Mouse (Mus musculus) intestine, embryonic 14.5 days (tissue): ENCODE results near the gene Megf6. TPM values are rescaled to one million over a fixed set of nuclear protein-coding genes. Genes with fewer than 3 reads are reported as not detected.

Experiments
- ATAC-seq: fragments of 200-750 bp; cut with Nextera tagmentation; replicated peaks from 2 replicates; pipeline ENCODE4 v1.8.0; 2017; ENCODE audit warnings: low read depth, moderate number of reproducible peaks, moderate TSS enrichment, moderate library complexity; ENCODE audit not compliant: low FRiP score, low TSS enrichment
- DNase-seq: peaks from one replicate; pipeline ENCODE4 v3.0.0-alpha.2; 2018; ENCODE audit warnings: low spot score
- H3K27ac ChIP-seq: fragments of 300-500 bp; sonication (generic); 2 replicates; pipeline ENCODE4 v1.5.1; 2014; ENCODE audit warnings: low read depth, mild to moderate bottlenecking, control low read depth
- H3K27me3 ChIP-seq: fragments of 300-500 bp; sonication (generic); replicated peaks from 2 replicates; pipeline ENCODE4 v1.6.1; 2014; ENCODE audit warnings: low read length, control low read depth; ENCODE audit not compliant: control insufficient read depth, insufficient read depth
- H3K36me3 ChIP-seq: fragments of 300-500 bp; sonication (generic); 2 replicates; pipeline ENCODE4 v1.6.1; 2014; ENCODE audit warnings: low read length, control low read depth; ENCODE audit not compliant: control insufficient read depth, insufficient read depth
- H3K4me1 ChIP-seq: fragments of 300-500 bp; sonication (generic); replicated peaks from 2 replicates; pipeline ENCODE4 v1.6.1; 2014; ENCODE audit warnings: low read length, control low read depth, mixed read lengths; ENCODE audit not compliant: control insufficient read depth, insufficient read depth
- H3K4me2 ChIP-seq: fragments of 300-500 bp; sonication (generic); 2 replicates; pipeline ENCODE4 v1.6.1; 2014; ENCODE audit warnings: low read length
- H3K4me3 ChIP-seq: fragments of 300-500 bp; sonication (generic); 2 replicates; pipeline ENCODE4 v1.5.1; 2014; ENCODE audit warnings: low read depth, low read length, control low read depth, mixed read lengths
- H3K9ac ChIP-seq: fragments of 300-500 bp; sonication (generic); 2 replicates; pipeline ENCODE4 v1.6.1; 2014; ENCODE audit warnings: mild to moderate bottlenecking, low read length
- H3K9me3 ChIP-seq: fragments of 300-500 bp; sonication (generic); 2 replicates; pipeline ENCODE4 v1.6.1; 2016; ENCODE audit warnings: low read length, control low read depth; ENCODE audit not compliant: control insufficient read depth
- WGBS: fragments of 180-500 bp; shearing (Covaris S2); extraction: QIAGEN DNeasy Blood & Tissue Kit; methylation state at CpG from one replicate; pipeline ENCODE4 v1.1.7; 2014; 5-methylcytosine and 5-hydroxymethylcytosine counted together
- polyA plus RNA-seq: library from polyadenylated mRNA; unstranded; fragments of >200 nt; fragmentation: Nextera tagmentation; extraction: Ambion mirVana; gene quantifications from 2 replicates; pipeline ENCODE4 v1.2.1, GENCODE M21; 2014

Megf6 gene
- polyA plus RNA-seq, result 16.1 and 17.1 TPM in 2 replicates

- H3K27ac ChIP-seq, result no peak within 1 kb of the TSS
- H3K4me1 ChIP-seq, result peaks cover 6% of the 10 kb centered on the region; the same call in 1 of the 2 replicates
- 0% methylated on average over 51 of the region's 61 CpGs for WGBS
- H3K4me3 ChIP-seq, result peak within 1 kb of the TSS; percentile 53
- H3K9ac ChIP-seq, result peak within 1 kb of the TSS; percentile 5
- peak within 1 kb of the TSS; percentile 97 for H3K4me2 ChIP-seq
- peak; percentile 80 for DNase-seq
- 0 out of 2 replicates have a peak, but pooled peaks cover 2% of the 10 kb centered on the region for H3K9me3 ChIP-seq
- no peaks in the 10 kb centered on the region for H3K36me3 ChIP-seq
- ATAC-seq, result peak; percentile 79
- peaks cover 52% of the 10 kb centered on the region for H3K27me3 ChIP-seq
Measured at GRCm38 (mm10) chr4:154170506-154171150, at the start of gene Megf6. Megf6 (plus strand) TSS chr4:154170730.

- WGBS, result 77% methylated on average over 11 of the region's 11 CpGs
- DNase-seq (no peak), ATAC-seq (no peak)
- Histone ChIP-seq H3K36me3 (no peaks in the 10 kb centered on the region), H3K4me1 (no peaks in the 10 kb centered on the region), H3K9me3 (no peaks in the 10 kb centered on the region), H3K27ac (no peak overlapping the region), H3K4me3 (no peak overlapping the region), H3K4me2 (no peak overlapping the region), H3K9ac (no peak overlapping the region), H3K27me3 (no peaks in the 10 kb centered on the region)
Measured at GRCm38 (mm10) chr4:154121800-154122199, 48.7 kb upstream of the Megf6 start.

GRCm38 (mm10) chr4:154122374-154122773 lies 48.2 kb upstream of the Megf6 start:
- ATAC-seq (no peak), DNase-seq (no peak)
- no peak overlapping the region for H3K9ac ChIP-seq
- 76% methylated on average over 7 of the region's 7 CpGs for WGBS
- H3K4me3 ChIP-seq, result no peak overlapping the region
- no peaks in the 10 kb centered on the region for H3K4me1 ChIP-seq
- no peaks in the 10 kb centered on the region for H3K36me3 ChIP-seq
- no peaks in the 10 kb centered on the region for H3K9me3 ChIP-seq
- H3K27me3 ChIP-seq, result no peaks in the 10 kb centered on the region
- no peak overlapping the region for H3K4me2 ChIP-seq
- no peak overlapping the region for H3K27ac ChIP-seq

DNA sequence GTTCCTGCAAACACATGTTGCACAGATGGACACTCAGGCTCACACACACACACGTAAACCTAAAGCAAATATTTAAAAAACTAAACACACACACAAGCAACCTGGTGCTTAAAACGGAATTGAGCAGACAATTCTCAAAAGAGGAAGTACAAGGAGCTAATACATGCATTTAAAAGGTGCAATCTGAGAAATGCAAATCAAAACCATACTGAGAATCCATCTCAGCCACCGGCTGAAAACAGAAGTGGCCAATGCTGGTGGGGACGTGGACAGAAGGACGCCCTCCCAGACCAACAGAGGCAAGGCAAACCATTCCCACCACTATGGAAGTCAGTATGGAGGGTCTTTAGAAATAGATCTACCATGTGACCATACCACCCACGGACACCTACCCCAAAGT lies 47.0 kb upstream of the Megf6 start:
- no peaks in the 10 kb centered on the region for H3K9me3 ChIP-seq
- no peak overlapping the region for H3K4me2 ChIP-seq
- H3K27me3 ChIP-seq, result no peaks in the 10 kb centered on the region
- no peak overlapping the region for H3K4me3 ChIP-seq
- no peak for ATAC-seq
- no peaks in the 10 kb centered on the region for H3K4me1 ChIP-seq
- WGBS, result 66% methylated on average over 6 of the region's 6 CpGs
- H3K36me3 ChIP-seq, result no peaks in the 10 kb centered on the region
- H3K27ac ChIP-seq, result no peak overlapping the region
- DNase-seq, result no peak
- H3K9ac ChIP-seq, result no peak overlapping the region

DNA sequence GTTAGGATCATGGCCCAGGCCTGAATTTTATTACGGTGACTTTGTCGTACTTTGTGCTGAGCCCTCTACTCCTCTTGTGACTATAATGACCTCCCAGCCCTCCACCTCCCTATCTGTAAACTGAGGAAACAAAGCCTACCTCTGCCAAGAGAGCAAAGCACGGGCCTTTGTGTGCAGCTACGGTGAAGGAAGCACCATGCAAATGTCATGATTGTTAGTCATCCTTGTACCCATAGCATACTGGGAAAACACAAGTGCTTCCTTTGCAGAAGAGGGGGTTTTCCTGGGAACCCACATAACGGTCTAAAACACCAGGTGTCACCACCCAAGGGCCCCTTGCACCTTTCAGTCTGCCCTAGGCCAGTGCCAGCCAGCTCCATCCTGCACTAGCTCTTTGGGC lies 45.3 kb upstream of the Megf6 start:
- H3K27ac ChIP-seq, result no peak overlapping the region
- no peaks in the 10 kb centered on the region for H3K27me3 ChIP-seq
- DNase-seq (no peak), ATAC-seq (no peak)
- H3K36me3 ChIP-seq, result no peaks in the 10 kb centered on the region
- no peaks in the 10 kb centered on the region for H3K4me1 ChIP-seq
- 74% methylated on average over 5 of the region's 5 CpGs for WGBS
- H3K4me2 ChIP-seq, result no peak overlapping the region
- H3K9ac ChIP-seq, result no peak overlapping the region
- H3K4me3 ChIP-seq, result no peak overlapping the region
- no peaks in the 10 kb centered on the region for H3K9me3 ChIP-seq

DNA sequence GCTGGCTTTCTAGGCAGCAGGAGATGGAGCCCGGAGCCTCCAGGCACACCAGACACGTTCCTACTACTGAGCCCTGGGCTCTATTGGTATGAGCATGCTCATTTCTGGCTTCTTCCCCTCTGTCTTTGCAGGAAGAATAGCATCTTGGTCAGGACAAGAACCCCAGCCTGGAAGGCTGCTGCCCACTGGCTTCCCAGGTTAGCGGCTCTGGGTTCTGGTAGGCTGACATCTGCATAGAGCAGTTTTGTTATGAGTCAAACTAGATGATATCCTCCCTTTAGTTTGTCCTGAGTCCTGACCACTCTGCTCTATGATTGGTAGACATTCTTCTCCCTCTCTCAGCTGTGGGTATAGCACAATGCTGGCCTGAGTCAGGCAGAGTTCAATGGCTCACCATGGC lies 43.3 kb upstream of the Megf6 start:
- Histone ChIP-seq H3K27ac (no peak overlapping the region), H3K36me3 (no peaks in the 10 kb centered on the region), H3K9ac (no peak overlapping the region), H3K4me3 (no peak overlapping the region), H3K27me3 (no peaks in the 10 kb centered on the region), H3K4me1 (no peaks in the 10 kb centered on the region), H3K9me3 (no peaks in the 10 kb centered on the region), H3K4me2 (no peak overlapping the region)
- 67% methylated on average over 3 of the region's 3 CpGs for WGBS
- ATAC-seq (no peak), DNase-seq (no peak)

- Histone ChIP-seq H3K4me3 (no peak overlapping the region), H3K9me3 (no peaks in the 10 kb centered on the region), H3K4me1 (no peaks in the 10 kb centered on the region), H3K9ac (no peak overlapping the region), H3K4me2 (no peak overlapping the region), H3K27ac (no peak overlapping the region), H3K36me3 (no peaks in the 10 kb centered on the region), H3K27me3 (no peaks in the 10 kb centered on the region)
- ATAC-seq (no peak), DNase-seq (no peak)
Measured at GRCm38 (mm10) chr4:154129950-154130349, 40.6 kb upstream of the Megf6 start.

- Histone ChIP-seq H3K9ac (no peak overlapping the region), H3K9me3 (no peaks in the 10 kb centered on the region), H3K4me2 (no peak overlapping the region), H3K4me3 (no peak overlapping the region), H3K27ac (no peak overlapping the region), H3K4me1 (no peaks in the 10 kb centered on the region), H3K36me3 (no peaks in the 10 kb centered on the region), H3K27me3 (peaks cover 14% of the 10 kb centered on the region)
- DNase-seq (no peak), ATAC-seq (no peak)
- 71% methylated on average over 4 of the region's 4 CpGs for WGBS
Measured at GRCm38 (mm10) chr4:154131894-154132293, 38.6 kb upstream of the Megf6 start.

DNA sequence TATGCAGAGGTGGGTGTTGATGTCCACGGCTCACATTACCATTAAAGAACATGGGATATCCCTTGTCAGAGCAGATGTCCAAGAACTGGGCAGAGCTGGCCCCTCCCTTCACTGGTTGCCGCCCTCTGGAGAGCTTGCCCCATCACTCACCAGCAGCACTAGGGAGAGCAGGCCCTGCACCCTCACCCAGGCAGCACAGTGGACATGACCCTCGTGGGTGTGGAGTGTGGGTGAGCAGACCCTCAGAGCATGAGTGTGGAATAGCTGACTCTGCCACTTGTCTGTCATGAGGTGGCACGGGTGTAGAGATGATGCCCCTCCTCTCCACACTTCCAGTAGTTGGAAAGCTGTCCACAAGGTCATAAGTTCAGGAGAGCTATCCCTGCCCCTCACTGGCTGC lies 35.7 kb upstream of the Megf6 start:
- Histone ChIP-seq H3K9me3 (no peaks in the 10 kb centered on the region), H3K27me3 (peaks cover 43% of the 10 kb centered on the region), H3K4me2 (no peak overlapping the region), H3K27ac (no peak overlapping the region), H3K4me1 (no peaks in the 10 kb centered on the region), H3K36me3 (no peaks in the 10 kb centered on the region), H3K4me3 (no peak overlapping the region), H3K9ac (no peak overlapping the region)
- no peak for ATAC-seq
- DNase-seq, result no peak
- 55% methylated on average over 4 of the region's 4 CpGs for WGBS
